Mouse (Mus musculus) kidney, embryonic 16.5 days (tissue): ENCODE data around the gene Klhl32. TPM values are rescaled to one million over a fixed set of nuclear protein-coding genes. Genes with fewer than 3 reads are reported as not detected.
"Not testable (repeated sequence)": the region's sequence is repeated elsewhere in the genome, so short reads cannot be mapped to it uniquely, and the experiment has no call there.

Experiments
- ATAC-seq: fragments of 200-750 bp; cut with Nextera tagmentation; 2 replicates; pipeline ENCODE4 v1.8.0; 2017; ENCODE audit warnings: moderate TSS enrichment; ENCODE audit not compliant: low FRiP score, low TSS enrichment
- H3K27ac ChIP-seq: fragments of 300-500 bp; sonication (generic); 2 replicates; pipeline ENCODE4 v1.5.1; 2014; ENCODE audit warnings: low read length
- H3K27me3 ChIP-seq: fragments of 300-500 bp; sonication (generic); 2 replicates; pipeline ENCODE4 v1.6.1; 2014; ENCODE audit warnings: low read length, control low read depth, mixed read lengths; ENCODE audit not compliant: insufficient read depth
- H3K36me3 ChIP-seq: fragments of 300-500 bp; sonication (generic); 2 replicates; pipeline ENCODE4 v1.6.1; 2014; ENCODE audit warnings: low read length, control low read depth, mixed read lengths; ENCODE audit not compliant: insufficient read depth
- H3K4me1 ChIP-seq: fragments of 300-500 bp; sonication (generic); 2 replicates; pipeline ENCODE4 v1.6.1; 2014; ENCODE audit warnings: low read length, control low read depth, mixed read lengths; ENCODE audit not compliant: insufficient read depth
- H3K4me2 ChIP-seq: fragments of 300-500 bp; sonication (generic); replicated peaks from 2 replicates; pipeline ENCODE4 v1.6.1; 2014; ENCODE audit warnings: low read depth, low read length
- H3K4me3 ChIP-seq: fragments of 300-500 bp; sonication (generic); 2 replicates; pipeline ENCODE4 v1.5.1; 2014; ENCODE audit warnings: mild to moderate bottlenecking, low read length
- H3K9ac ChIP-seq: fragments of 300-500 bp; sonication (generic); replicated peaks from 2 replicates; pipeline ENCODE4 v1.6.1; 2014; ENCODE audit warnings: low read length
- H3K9me3 ChIP-seq: fragments of 300-500 bp; sonication (generic); 2 replicates; pipeline ENCODE4 v1.6.1; 2016; ENCODE audit warnings: low read length, control low read depth
- WGBS: fragments of 180-500 bp; shearing (Covaris S2); extraction: QIAGEN DNeasy Blood & Tissue Kit; methylation state at CpG from one replicate; pipeline ENCODE4 v1.1.7; 2014; 5-methylcytosine and 5-hydroxymethylcytosine counted together
- polyA plus RNA-seq: library from polyadenylated mRNA; unstranded; fragments of >200 nt; fragmentation: Nextera tagmentation; extraction: Ambion mirVana; gene quantifications from 2 replicates; pipeline ENCODE4 v1.2.1, GENCODE M21; 2015

Gene Klhl32
- polyA plus RNA-seq, result 4.0 and 4.5 TPM in 2 replicates

DNA sequence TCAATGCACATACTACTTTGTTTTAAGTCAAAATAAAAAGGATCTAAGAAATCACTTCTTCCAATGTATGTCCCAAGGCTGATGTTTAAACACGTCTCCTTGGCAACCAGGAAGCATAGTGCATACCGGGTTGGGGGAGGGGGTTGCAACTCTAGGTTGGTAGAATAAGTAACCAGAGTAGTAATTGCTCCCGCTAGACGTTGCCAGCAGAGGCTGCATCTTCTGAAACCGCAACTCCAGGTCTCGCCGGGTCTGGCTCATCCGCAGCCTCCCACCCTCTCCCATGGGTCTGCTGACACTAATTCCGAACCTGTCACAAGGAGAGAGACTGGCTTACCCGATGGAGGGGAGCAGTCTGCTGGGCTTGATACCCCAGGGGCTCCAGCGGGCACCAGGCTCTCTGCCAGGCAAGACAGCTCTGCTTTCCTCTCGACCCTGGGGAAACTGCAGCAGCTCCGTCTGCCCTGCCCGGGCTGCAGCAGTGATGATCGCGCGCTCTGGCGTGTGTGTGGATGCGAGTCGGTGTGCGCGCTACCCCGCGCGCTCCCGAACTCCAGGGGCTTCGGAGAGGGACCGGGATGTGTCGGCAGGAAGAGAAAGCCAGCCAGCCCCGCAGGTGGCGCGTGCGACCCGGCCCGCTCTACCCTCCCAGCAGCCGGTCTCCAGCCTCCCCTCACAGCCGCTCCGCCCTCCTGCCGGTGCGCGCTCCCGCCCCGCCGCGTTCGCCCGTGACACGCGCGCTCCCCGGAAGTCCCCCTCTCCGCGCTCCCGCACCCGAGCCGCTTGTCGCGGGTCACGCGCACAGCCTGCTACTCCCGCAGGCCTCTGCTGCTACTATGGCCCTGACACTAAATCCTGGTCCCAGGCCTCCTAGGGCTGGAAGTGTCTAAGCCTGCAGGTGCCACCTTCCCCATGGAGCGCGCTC is at the start of gene Klhl32:
Gene Klhl32, minus strand, starts transcription at position 724 of the 925 bp plus-strand sequence.
- ATAC-seq, result peak; percentile 96
- Histone ChIP-seq H3K4me2 (peak within 1 kb of the TSS; percentile 91), H3K36me3 (no peaks in the 10 kb centered on the region), H3K9me3 (no peaks in the 10 kb centered on the region), H3K9ac (peak within 1 kb of the TSS; percentile 75), H3K4me1 (0 out of 2 replicates have a peak, but pooled peaks cover 7% of the 10 kb centered on the region), H3K27me3 (no peaks in the 10 kb centered on the region), H3K4me3 (peak within 1 kb of the TSS; percentile 60), H3K27ac (peak within 1 kb of the TSS; percentile 76)
- WGBS, result under 1% methylated on average over 61 of the region's 63 CpGs

GRCm38 (mm10) chr4:24899146-24899545 is 48.2 kb upstream of the Klhl32 start:
- Histone ChIP-seq H3K4me2 (peak overlapping the region; percentile 87), H3K27me3 (no peaks in the 10 kb centered on the region), H3K4me1 (peaks cover 12% of the 10 kb centered on the region; the same call in 1 of the 2 replicates), H3K9ac (peak overlapping the region; percentile 48), H3K4me3 (peak overlapping the region; percentile 97), H3K9me3 (no peaks in the 10 kb centered on the region), H3K36me3 (peaks cover 16% of the 10 kb centered on the region; the same call in 1 of the 2 replicates), H3K27ac (no peak overlapping the region)
- ATAC-seq, result no peak
- WGBS, result 13% methylated on average over 4 of the region's 4 CpGs

DNA sequence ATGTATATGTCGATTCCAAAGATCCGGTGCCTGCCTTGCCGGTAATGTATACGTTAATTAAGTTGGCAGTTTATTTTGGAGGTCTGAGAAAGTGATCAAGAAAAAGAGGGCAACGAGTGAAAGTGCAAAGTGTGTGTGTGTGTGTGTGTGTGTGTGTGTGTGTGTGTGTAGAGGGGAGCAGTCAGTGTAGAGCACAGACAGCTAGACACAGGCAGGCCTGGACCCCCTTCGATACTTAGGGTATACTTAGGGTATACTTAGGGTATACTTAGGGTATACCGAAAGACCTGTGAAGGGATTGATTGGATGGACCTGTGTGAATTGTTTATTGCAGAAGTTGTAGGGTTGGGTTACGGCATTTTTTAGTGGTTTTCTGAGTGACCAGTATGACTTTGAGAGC is 47.7 kb upstream of the Klhl32 start:
- H3K27ac ChIP-seq, result no peak overlapping the region
- 0 out of 2 replicates have a peak, but pooled peaks have one; percentile 25 for ATAC-seq
- peaks cover 16% of the 10 kb centered on the region; the same call in 1 of the 2 replicates for H3K36me3 ChIP-seq
- H3K4me2 ChIP-seq, result peak overlapping the region; percentile 87
- no peaks in the 10 kb centered on the region for H3K9me3 ChIP-seq
- peak overlapping the region; percentile 97 for H3K4me3 ChIP-seq
- peaks cover 12% of the 10 kb centered on the region; the same call in 1 of the 2 replicates for H3K4me1 ChIP-seq
- H3K9ac ChIP-seq, result peak overlapping the region; percentile 59
- 16% methylated on average over 8 of the region's 8 CpGs for WGBS
- no peaks in the 10 kb centered on the region for H3K27me3 ChIP-seq

- WGBS, result under 1% methylated on average over 58 of the region's 58 CpGs
- Histone ChIP-seq H3K9me3 (no peaks in the 10 kb centered on the region), H3K4me2 (peak within 1 kb of the TSS; percentile 87), H3K27me3 (no peaks in the 10 kb centered on the region), H3K9ac (peak within 1 kb of the TSS; percentile 88), H3K4me1 (peaks cover 12% of the 10 kb centered on the region; the same call in 1 of the 2 replicates), H3K36me3 (peaks cover 10% of the 10 kb centered on the region; the same call in 1 of the 2 replicates), H3K4me3 (peak within 1 kb of the TSS; percentile 97), H3K27ac (peak within 1 kb of the TSS; percentile 50; the same call in 1 of the 2 replicates)
- peak; percentile 98 for ATAC-seq
These were observed 47.1 kb upstream of the Klhl32 start, which contains the start of gene Ndufaf4 for GRCm38 (mm10) chr4:24897851-24898515. Gene Ndufaf4, plus strand, starts transcription at chr4:24898083.

GRCm38 (mm10) chr4:24897351-24897750 is 46.4 kb upstream of the Klhl32 start:
- WGBS, result 21% methylated on average over 7 of the region's 7 CpGs
- H3K36me3 ChIP-seq, result peaks cover 9% of the 10 kb centered on the region; the same call in 1 of the 2 replicates
- peak overlapping the region; percentile 97 for H3K4me3 ChIP-seq
- peaks cover 12% of the 10 kb centered on the region; the same call in 1 of the 2 replicates for H3K4me1 ChIP-seq
- no peaks in the 10 kb centered on the region for H3K27me3 ChIP-seq
- no peak for ATAC-seq
- no peak overlapping the region for H3K27ac ChIP-seq
- peak overlapping the region; percentile 87 for H3K4me2 ChIP-seq
- peak overlapping the region; percentile 32; the same call in 1 of the 2 replicates for H3K9ac ChIP-seq
- H3K9me3 ChIP-seq, result no peaks in the 10 kb centered on the region

- Histone ChIP-seq H3K9me3 (no peaks in the 10 kb centered on the region), H3K27me3 (no peaks in the 10 kb centered on the region), H3K9ac (no peak overlapping the region), H3K4me3 (no peak overlapping the region), H3K4me1 (peaks cover 12% of the 10 kb centered on the region; the same call in 1 of the 2 replicates), H3K27ac (no peak overlapping the region), H3K36me3 (peaks cover 9% of the 10 kb centered on the region; the same call in 1 of the 2 replicates), H3K4me2 (no peak overlapping the region)
- no peak for ATAC-seq
- WGBS, result 0% methylated on average over 1 of the region's 1 CpGs
These were observed 45.9 kb upstream of the Klhl32 start for GRCm38 (mm10) chr4:24896829-24897228.

DNA sequence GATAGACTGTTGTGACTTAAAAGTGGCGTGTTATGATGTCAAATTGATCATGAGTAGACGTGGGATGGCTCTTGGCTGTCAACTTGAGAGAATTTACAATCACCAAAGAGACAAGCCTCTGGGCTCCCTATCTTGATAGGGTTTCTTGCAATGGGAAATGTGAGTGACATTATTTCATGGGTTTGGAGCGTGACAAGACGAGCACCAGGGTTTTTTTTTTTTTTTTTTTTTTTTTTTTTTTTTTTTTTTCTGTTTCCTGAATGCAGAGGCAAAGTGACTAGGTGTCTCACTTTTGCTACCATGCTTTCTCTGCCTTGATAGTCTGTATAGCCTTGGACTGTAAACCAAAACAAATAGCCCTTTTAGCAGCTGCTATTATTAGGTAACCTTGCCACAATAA is 43.7 kb upstream of the Klhl32 start:
- no peak for ATAC-seq
- Histone ChIP-seq H3K36me3 (no peaks in the 10 kb centered on the region), H3K27ac (no peak overlapping the region), H3K9ac (no peak overlapping the region), H3K4me3 (no peak overlapping the region), H3K27me3 (no peaks in the 10 kb centered on the region), H3K9me3 (peaks cover 5% of the 10 kb centered on the region), H3K4me2 (no peak overlapping the region), H3K4me1 (peaks cover 12% of the 10 kb centered on the region; the same call in 1 of the 2 replicates)
- WGBS, result 70% methylated on average over 4 of the region's 4 CpGs

DNA sequence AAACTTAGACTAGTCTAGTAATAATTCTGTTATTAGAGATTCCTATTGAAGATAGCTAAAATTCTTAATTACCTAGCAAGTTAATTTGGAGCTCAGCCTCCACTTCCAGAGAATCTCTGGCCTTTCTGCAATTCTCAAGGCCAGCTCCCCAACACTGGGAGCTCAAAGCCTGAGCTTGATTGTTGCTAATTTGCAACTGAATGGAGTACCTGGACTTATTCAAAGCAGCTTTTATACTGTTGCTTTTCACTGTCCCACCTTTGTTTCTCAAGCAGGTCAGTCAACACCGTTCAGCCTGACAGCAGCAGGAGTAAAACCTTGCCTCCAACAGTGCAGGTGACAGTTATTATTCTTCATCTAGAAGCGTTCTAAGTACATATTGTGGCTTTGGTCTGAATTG is 41.4 kb upstream of the Klhl32 start:
- not testable (repeated sequence) for H3K27ac ChIP-seq, ATAC-seq
- 67% methylated on average over 2 of the region's 2 CpGs for WGBS

GRCm38 (mm10) chr4:24889386-24889785 is 38.5 kb upstream of the Klhl32 start:
- not testable (repeated sequence) for H3K27ac ChIP-seq, H3K36me3 ChIP-seq, H3K9me3 ChIP-seq, H3K4me1 ChIP-seq, H3K4me3 ChIP-seq, ATAC-seq, H3K27me3 ChIP-seq, H3K4me2 ChIP-seq, H3K9ac ChIP-seq
- 53% methylated on average over 2 of the region's 2 CpGs for WGBS

More for the DNA sequence above, 41.4 kb upstream of the Klhl32 start:
- not testable (repeated sequence) for H3K4me2 ChIP-seq, H3K9me3 ChIP-seq, H3K9ac ChIP-seq, H3K4me3 ChIP-seq, H3K4me1 ChIP-seq, H3K36me3 ChIP-seq, H3K27me3 ChIP-seq
